Mouse (Mus musculus): ENCODE measurements around the gene Ccdc141. TPM values are rescaled to one million over a fixed set of nuclear protein-coding genes. Genes with fewer than 3 reads are reported as not detected.

Ccdc141 gene
- polyA plus RNA-seq, 1 experiment = 3.8 TPM

GRCm38 (mm10) chr2:77109506-77110123 lies 60.8 kb downstream of the Ccdc141 start:
- Histone ChIP-seq H3K4me1 (replicated peaks; ENCODE audit: control insufficient read depth, insufficient read depth, low read length) (no peaks in the 10 kb centered on the region), H3K36me3 (ENCODE audit: control insufficient read depth, insufficient read depth, low read length) (no peaks in the 10 kb centered on the region), H3K27ac (ENCODE audit: control insufficient read depth, insufficient read depth, low read length) (no peak overlapping the region), H3K4me3 (ENCODE audit: control insufficient read depth, insufficient read depth, low read length) (no peak overlapping the region), H3K27me3 (ENCODE audit: control insufficient read depth, insufficient read depth, low read length) (no peaks in the 10 kb centered on the region)
- no peak for DNase-seq
- TF ChIP-seq CTCF (IDR thresholded peaks at IDR 0.05; ENCODE audit: borderline replicate concordance, control insufficient read depth, extremely low read depth, insufficient read depth, low read length, poor library complexity) (no peak), POLR2A (IDR thresholded peaks at IDR 0.05; ENCODE audit: control insufficient read depth, extremely low read depth, insufficient read depth, low read length, poor library complexity) (no peak)
- WGBS = 93% methylated on average over 8 of the region's 8 CpGs

GRCm38 (mm10) chr2:77108562-77108961 lies 61.9 kb downstream of the Ccdc141 start:
- no peak for DNase-seq
- Histone ChIP-seq H3K4me1 (replicated peaks; ENCODE audit: control insufficient read depth, insufficient read depth, low read length) (no peaks in the 10 kb centered on the region), H3K27ac (ENCODE audit: control insufficient read depth, insufficient read depth, low read length) (no peak overlapping the region), H3K36me3 (ENCODE audit: control insufficient read depth, insufficient read depth, low read length) (no peaks in the 10 kb centered on the region), H3K27me3 (ENCODE audit: control insufficient read depth, insufficient read depth, low read length) (no peaks in the 10 kb centered on the region), H3K4me3 (ENCODE audit: control insufficient read depth, insufficient read depth, low read length) (no peak overlapping the region)
- WGBS = 54% methylated on average over 5 of the region's 5 CpGs
- TF ChIP-seq CTCF (IDR thresholded peaks at IDR 0.05; ENCODE audit: borderline replicate concordance, control insufficient read depth, extremely low read depth, insufficient read depth, low read length, poor library complexity) (no peak), POLR2A (IDR thresholded peaks at IDR 0.05; ENCODE audit: control insufficient read depth, extremely low read depth, insufficient read depth, low read length, poor library complexity) (no peak)

- TF ChIP-seq POLR2A (IDR thresholded peaks at IDR 0.05; ENCODE audit: control insufficient read depth, extremely low read depth, insufficient read depth, low read length, poor library complexity) (no peak), CTCF (IDR thresholded peaks at IDR 0.05; ENCODE audit: borderline replicate concordance, control insufficient read depth, extremely low read depth, insufficient read depth, low read length, poor library complexity) (no peak)
- Histone ChIP-seq H3K4me1 (replicated peaks; ENCODE audit: control insufficient read depth, insufficient read depth, low read length) (no peaks in the 10 kb centered on the region), H3K4me3 (ENCODE audit: control insufficient read depth, insufficient read depth, low read length) (no peak overlapping the region), H3K27me3 (ENCODE audit: control insufficient read depth, insufficient read depth, low read length) (no peaks in the 10 kb centered on the region), H3K36me3 (ENCODE audit: control insufficient read depth, insufficient read depth, low read length) (no peaks in the 10 kb centered on the region), H3K27ac (ENCODE audit: control insufficient read depth, insufficient read depth, low read length) (no peak overlapping the region)
- 94% methylated on average over 3 of the region's 3 CpGs for WGBS
- DNase-seq = no peak
Observed at GRCm38 (mm10) chr2:77106150-77106549, 64.3 kb downstream of the Ccdc141 start.

- Histone ChIP-seq H3K36me3 (ENCODE audit: control insufficient read depth, insufficient read depth, low read length) (no peaks in the 10 kb centered on the region), H3K27me3 (ENCODE audit: control insufficient read depth, insufficient read depth, low read length) (no peaks in the 10 kb centered on the region), H3K4me1 (replicated peaks; ENCODE audit: control insufficient read depth, insufficient read depth, low read length) (no peaks in the 10 kb centered on the region), H3K4me3 (ENCODE audit: control insufficient read depth, insufficient read depth, low read length) (no peak overlapping the region), H3K27ac (ENCODE audit: control insufficient read depth, insufficient read depth, low read length) (no peak overlapping the region)
- 93% methylated on average over 8 of the region's 8 CpGs for WGBS
- no peak for DNase-seq
- TF ChIP-seq CTCF (IDR thresholded peaks at IDR 0.05; ENCODE audit: borderline replicate concordance, control insufficient read depth, extremely low read depth, insufficient read depth, low read length, poor library complexity) = no peak
- no peak for TF ChIP-seq POLR2A (IDR thresholded peaks at IDR 0.05; ENCODE audit: control insufficient read depth, extremely low read depth, insufficient read depth, low read length, poor library complexity)
Observed at GRCm38 (mm10) chr2:77105006-77105715, 65.3 kb downstream of the Ccdc141 start.

- no peak overlapping the region for H3K27ac ChIP-seq (ENCODE audit: control insufficient read depth, insufficient read depth, low read length)
Observed at GRCm38 (mm10) chr2:77102516-77102915, 67.9 kb downstream of the Ccdc141 start.

GRCm38 (mm10) chr2:77099814-77100213 lies 70.6 kb downstream of the Ccdc141 start:
- Histone ChIP-seq H3K27ac (ENCODE audit: control insufficient read depth, insufficient read depth, low read length) (no peak overlapping the region), H3K27me3 (ENCODE audit: control insufficient read depth, insufficient read depth, low read length) (no peaks in the 10 kb centered on the region), H3K4me1 (replicated peaks; ENCODE audit: control insufficient read depth, insufficient read depth, low read length) (no peaks in the 10 kb centered on the region), H3K36me3 (ENCODE audit: control insufficient read depth, insufficient read depth, low read length) (no peaks in the 10 kb centered on the region), H3K4me3 (ENCODE audit: control insufficient read depth, insufficient read depth, low read length) (no peak overlapping the region)
- WGBS = 97% methylated on average over 2 of the region's 2 CpGs
- no peak for TF ChIP-seq CTCF (IDR thresholded peaks at IDR 0.05; ENCODE audit: borderline replicate concordance, control insufficient read depth, extremely low read depth, insufficient read depth, low read length, poor library complexity)
- TF ChIP-seq POLR2A (IDR thresholded peaks at IDR 0.05; ENCODE audit: control insufficient read depth, extremely low read depth, insufficient read depth, low read length, poor library complexity) = no peak
- no peak for DNase-seq

More at GRCm38 (mm10) chr2:77102516-77102915, 67.9 kb downstream of the Ccdc141 start:
- no peak overlapping the region for H3K4me3 ChIP-seq (ENCODE audit: control insufficient read depth, insufficient read depth, low read length)
- no peaks in the 10 kb centered on the region for H3K4me1 ChIP-seq (replicated peaks; ENCODE audit: control insufficient read depth, insufficient read depth, low read length)
- H3K27me3 ChIP-seq (ENCODE audit: control insufficient read depth, insufficient read depth, low read length) = no peaks in the 10 kb centered on the region
- TF ChIP-seq POLR2A (IDR thresholded peaks at IDR 0.05; ENCODE audit: control insufficient read depth, extremely low read depth, insufficient read depth, low read length, poor library complexity) (no peak), CTCF (IDR thresholded peaks at IDR 0.05; ENCODE audit: borderline replicate concordance, control insufficient read depth, extremely low read depth, insufficient read depth, low read length, poor library complexity) (no peak)
- no peaks in the 10 kb centered on the region for H3K36me3 ChIP-seq (ENCODE audit: control insufficient read depth, insufficient read depth, low read length)
- no peak for DNase-seq
- 93% methylated on average over 5 of the region's 5 CpGs for WGBS
